18 mouse cellular contexts compared by ENCODE assay signal in the genomic region with DNA sequence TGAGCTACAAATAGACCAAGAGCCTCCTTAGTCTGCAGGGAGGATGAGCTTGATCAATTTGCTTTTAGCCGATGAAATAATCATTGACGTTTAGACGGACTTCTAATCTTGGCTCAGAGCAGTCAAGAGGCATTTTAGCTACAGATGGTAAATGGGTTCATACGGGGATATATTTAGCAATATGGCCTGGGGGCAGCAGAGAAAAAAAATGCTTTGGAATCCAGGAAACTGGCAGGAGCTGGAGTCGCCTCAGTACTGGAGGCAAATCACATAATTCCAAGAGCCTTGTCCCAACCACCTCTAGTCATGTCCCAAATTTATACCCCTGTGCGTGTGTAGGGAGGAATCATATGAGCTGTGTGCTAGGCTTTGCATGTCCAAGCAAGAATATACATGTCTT.
DNase-seq lines count a peak whose midpoint lies in the region; ATAC-seq and TF ChIP-seq lines count a peak whose summit lies in the region.
"Had no signal": no experiment of that assay in that cellular context is flagged by ENCODE, and none has a peak within 500 bp of the region (broad histone marks: within the 10 kb centered on the region; RNA-seq: fewer than 3 reads in every experiment).

No protein-coding gene starts in this region.

- TF ChIP-seq CTCF in hindbrain, postnatal 0 days (IDR thresholded peaks at IDR 0.05; ENCODE audit: low read depth): no peak
- TF ChIP-seq CTCF in layer of hippocampus, adult 2 months (conservative IDR thresholded peaks at IDR 0.05): no peak

- no peak overlapping the region for H3K4me3 ChIP-seq in hindbrain, postnatal 0 days (ENCODE audit: low read length)
- no peak overlapping the region for H3K4me3 ChIP-seq in hindbrain, embryonic 13.5 days
- no peak overlapping the region for H3K4me3 ChIP-seq in layer of hippocampus, adult 2 months
- H3K4me3 ChIP-seq: embryonic facial prominence, embryonic 15.5 days; erythroblast, embryonic 14.5 days; forebrain, embryonic 15.5 days; heart, embryonic 12.5 days had no signal

- 48% methylated on average over 6 of the region's 6 CpGs for WGBS in hindbrain, postnatal 0 days
- WGBS in hindbrain, embryonic 13.5 days: 60% methylated on average over 6 of the region's 6 CpGs

- no peaks in the 10 kb centered on the region for H3K36me3 ChIP-seq in hindbrain, postnatal 0 days (ENCODE audit: insufficient read depth, low read length)
- H3K36me3 ChIP-seq in hindbrain, embryonic 13.5 days: no peaks in the 10 kb centered on the region
- H3K36me3 ChIP-seq: embryonic facial prominence, embryonic 15.5 days; forebrain, embryonic 15.5 days; heart, embryonic 12.5 days had no signal

- peak; percentile 27 for DNase-seq in hindbrain, postnatal 0 days (ENCODE audit: low spot score)
- no peak for DNase-seq in layer of hippocampus, adult 2 months (ENCODE audit: low spot score in 2 of 2)
- no peak for DNase-seq in layer of hippocampus, adult 8-10 months (ENCODE audit: low spot score in 2 of 2)
- peak; percentile 46 for DNase-seq in 3T3-L1 (ENCODE audit: low read depth, low spot score)
- DNase-seq in brain, adult 2 months (ENCODE audit: low read depth, low spot score): peak; percentile 36
- no peak for DNase-seq in lung, postnatal 4 days
- DNase-seq in adrenal gland, postnatal 10 days: no peak
- DNase-seq: adrenal gland, postnatal 14 days; cerebellum, adult 18-20 months; cerebellum, adult 9-11 months; embryo, embryonic 11 days; gastrocnemius, postnatal 14 days had no signal

- H3K27me3 ChIP-seq in hindbrain, postnatal 0 days (ENCODE audit: insufficient read depth, low read length): no peaks in the 10 kb centered on the region; the same call in 1 of the 2 replicates
- H3K27me3 ChIP-seq in hindbrain, embryonic 13.5 days: no peaks in the 10 kb centered on the region
- H3K27me3 ChIP-seq: embryonic facial prominence, embryonic 15.5 days; forebrain, embryonic 15.5 days; heart, embryonic 12.5 days had no signal

- H3K27ac ChIP-seq in hindbrain, postnatal 0 days: no peak overlapping the region
- no peak overlapping the region for H3K27ac ChIP-seq in hindbrain, embryonic 13.5 days
- peak overlapping the region; percentile 43; the same call in 1 of the 2 replicates for H3K27ac ChIP-seq in layer of hippocampus, adult 2 months
- H3K27ac ChIP-seq: embryonic facial prominence, embryonic 15.5 days; forebrain, embryonic 15.5 days had no signal

- H3K4me2 ChIP-seq in hindbrain, postnatal 0 days (ENCODE audit: low read depth, low read length): no peak overlapping the region
- no peak overlapping the region for H3K4me2 ChIP-seq in hindbrain, embryonic 13.5 days
- H3K4me2 ChIP-seq: embryonic facial prominence, embryonic 15.5 days; forebrain, embryonic 15.5 days; heart, embryonic 12.5 days had no signal

- no peak for ATAC-seq in hindbrain, postnatal 0 days
- ATAC-seq in hindbrain, embryonic 13.5 days (ENCODE audit: low FRiP score): no peak
- ATAC-seq: forebrain, embryonic 15.5 days; hindbrain, embryonic 16.5 days had no signal

- no peaks in the 10 kb centered on the region for H3K4me1 ChIP-seq in hindbrain, postnatal 0 days (ENCODE audit: insufficient read depth, low read length)
- H3K4me1 ChIP-seq in hindbrain, embryonic 13.5 days (replicated peaks): peaks cover 15% of the 10 kb centered on the region; the same call in 1 of the 2 replicates
- H3K4me1 ChIP-seq: embryonic facial prominence, embryonic 15.5 days had no signal

- H3K9ac ChIP-seq in hindbrain, postnatal 0 days (replicated peaks; ENCODE audit: low read length): no peak overlapping the region
- H3K9ac ChIP-seq in hindbrain, embryonic 13.5 days: no peak overlapping the region
- H3K9ac ChIP-seq: embryonic facial prominence, embryonic 15.5 days; forebrain, embryonic 15.5 days; heart, embryonic 12.5 days had no signal

- no peaks in the 10 kb centered on the region for H3K9me3 ChIP-seq in hindbrain, postnatal 0 days (ENCODE audit: low read length)
- H3K9me3 ChIP-seq in hindbrain, embryonic 13.5 days: no peaks in the 10 kb centered on the region
- H3K9me3 ChIP-seq: embryonic facial prominence, embryonic 15.5 days; forebrain, embryonic 15.5 days; heart, embryonic 12.5 days had no signal

Comparison
In these comparisons a context has a peak if more than half of its experiments do, and no peak if none do; other contexts are left out.
1. DNase-seq: peak in hindbrain, postnatal 0 days (single experiment), 3T3-L1 (single experiment) and brain, adult 2 months (single experiment); none in layer of hippocampus, adult 2 months (0 of 2), layer of hippocampus, adult 8-10 months (0 of 2), lung, postnatal 4 days (0 of 2) and adrenal gland, postnatal 10 days (single experiment).